Mouse (Mus musculus) c-Kit-positive CD71-positive TER-119-positive erythroid progenitor cells, embryonic 14.5 days (primary cell): ENCODE data around the gene Mcm2.

Experiments used
- DNase-seq: peaks from one replicate; pipeline ENCODE4 v3.0.0-alpha.2; 2013; ENCODE audit warnings: low spot score

Mcm2 gene

DNA sequence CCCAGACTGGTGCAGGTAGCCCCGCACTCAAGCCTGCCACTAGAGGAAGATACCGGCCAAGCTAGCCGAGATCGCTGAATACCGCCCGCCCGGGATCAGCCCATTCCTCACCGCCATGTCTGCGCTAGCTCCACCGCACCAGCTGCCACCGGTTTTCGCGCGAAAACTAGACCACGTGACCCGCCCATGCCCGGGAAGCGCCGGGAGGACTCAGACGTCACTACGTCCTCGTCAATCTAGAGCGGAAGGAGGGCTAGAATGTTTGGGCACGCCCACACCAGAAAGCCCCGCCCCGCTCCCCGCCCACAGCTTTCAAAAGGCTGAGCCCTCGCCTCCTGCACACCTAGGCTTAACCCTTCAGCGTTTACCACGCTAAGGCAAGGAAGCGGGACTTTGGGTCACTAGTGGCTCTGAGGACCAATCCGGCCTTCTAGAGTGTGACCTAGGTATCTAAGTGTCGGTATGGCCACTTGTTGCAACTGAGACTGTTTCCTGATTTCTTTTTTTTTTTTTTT lies at the start of gene Mcm2:
TSS of gene Mcm2 (minus strand) at position 247 of the 515 bp plus-strand sequence.
- DNase-seq: peak; percentile 99

DNA sequence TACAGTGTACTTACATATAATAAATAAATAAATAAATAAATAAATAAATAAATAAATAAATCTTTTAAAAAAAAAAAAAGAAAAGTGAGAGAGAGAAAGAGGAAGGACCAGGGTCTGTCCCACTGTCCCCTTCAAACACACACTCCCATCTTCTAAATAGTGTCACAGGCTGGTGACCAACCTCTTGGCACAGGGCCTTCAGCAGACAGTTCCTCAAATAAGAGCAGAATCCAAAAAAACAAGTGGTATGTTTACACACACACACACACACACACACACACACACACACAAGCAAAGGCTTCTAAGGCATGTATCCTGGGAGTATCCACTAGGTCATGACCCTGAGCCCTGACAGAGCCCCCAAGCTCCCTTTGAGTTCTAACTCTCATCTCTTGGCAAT lies 49.2 kb upstream of the Mcm2 start:
- DNase-seq: no peak

- no peak for DNase-seq
Observed at GRCm38 (mm10) chr6:88946442-88946841, 47.9 kb upstream of the Mcm2 start.

GRCm38 (mm10) chr6:88943666-88944065 lies 45.1 kb upstream of the Mcm2 start:
- DNase-seq: no peak

DNA sequence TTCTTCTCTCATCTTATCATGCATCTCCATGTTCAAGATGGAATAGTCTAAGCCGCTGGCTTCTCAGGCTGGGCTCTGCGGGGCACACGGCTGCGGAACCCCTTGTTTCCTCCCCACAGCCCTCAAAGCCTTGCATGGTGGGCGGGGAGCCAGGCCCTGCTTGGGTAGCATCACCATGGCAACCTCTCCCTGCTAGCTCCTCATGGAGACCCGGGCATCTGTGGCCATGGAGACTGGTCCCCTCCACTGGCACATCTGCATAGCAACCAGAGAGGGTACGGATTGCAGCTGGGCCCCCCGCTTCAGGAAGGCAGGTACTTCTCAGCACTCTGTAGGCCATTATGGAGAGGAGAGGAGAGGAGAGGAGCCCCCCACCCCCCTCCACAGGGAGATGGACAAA lies 44.0 kb upstream of the Mcm2 start:
- DNase-seq: no peak

- no peak for DNase-seq
Observed at GRCm38 (mm10) chr6:88941628-88942027, 43.0 kb upstream of the Mcm2 start.

GRCm38 (mm10) chr6:88940090-88940916 lies 41.7 kb upstream of the Mcm2 start:
- DNase-seq: no peak

DNA sequence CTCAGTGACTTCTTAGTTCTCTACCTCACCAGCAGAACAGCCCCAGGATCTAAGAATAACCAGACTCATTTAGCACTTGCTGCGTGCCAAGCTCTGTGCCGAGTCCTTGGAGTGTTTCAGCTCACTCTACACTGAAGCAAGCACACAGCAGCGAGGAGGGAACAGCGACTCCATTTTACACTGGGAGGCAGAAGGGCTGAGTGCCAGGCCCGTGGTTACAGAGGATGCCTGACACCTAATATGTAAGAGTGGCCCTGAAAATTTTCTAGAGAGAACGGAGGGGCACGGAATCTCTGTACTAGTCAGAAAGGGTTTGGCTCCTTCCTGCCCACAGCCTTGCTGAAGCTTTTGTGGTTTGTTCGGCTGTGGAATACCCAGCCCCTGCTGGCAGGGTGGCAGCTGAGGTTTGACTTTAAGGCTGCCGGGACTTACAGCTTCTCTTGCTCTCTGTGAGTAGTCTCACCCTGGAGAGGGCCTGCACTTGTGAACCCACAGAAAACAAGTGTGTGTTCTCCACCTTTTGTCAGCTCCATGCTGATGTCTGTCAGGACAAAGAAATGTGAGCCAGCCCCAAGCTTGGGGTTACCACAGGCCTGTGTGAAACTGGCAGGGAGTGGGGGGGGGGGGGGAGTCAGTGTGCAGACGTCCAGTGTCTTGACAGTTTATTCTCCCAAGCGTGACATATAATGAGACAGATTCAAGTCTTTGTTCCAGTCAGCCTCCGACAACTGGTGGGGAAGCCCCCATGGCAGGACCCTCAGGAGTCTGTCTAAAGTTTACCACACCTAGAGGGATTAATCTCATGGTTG lies 40.9 kb upstream of the Mcm2 start:
- no peak for DNase-seq

DNA sequence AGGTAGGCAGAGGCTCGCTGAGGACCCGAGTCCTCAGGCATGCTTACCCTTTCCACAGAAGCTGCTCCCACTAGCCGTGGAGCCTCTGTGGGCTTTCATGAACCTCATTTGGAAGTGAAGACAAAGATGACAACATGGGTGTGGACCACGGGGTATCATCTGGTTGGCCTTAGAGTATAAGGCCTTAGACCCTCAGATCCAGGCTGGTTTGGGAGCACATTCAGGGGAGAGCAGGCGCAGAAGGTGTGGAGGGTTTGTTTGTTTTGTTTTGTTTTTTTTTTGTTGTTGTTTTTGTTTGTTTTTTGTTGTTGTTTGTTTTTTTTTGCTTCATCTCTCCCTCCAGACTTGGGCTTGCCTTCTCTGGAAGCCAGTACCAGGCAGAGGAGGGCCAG lies 40.1 kb upstream of the Mcm2 start:
- DNase-seq: no peak

GRCm38 (mm10) chr6:88937971-88938663 lies 39.5 kb upstream of the Mcm2 start:
- DNase-seq: no peak

GRCm38 (mm10) chr6:88937214-88937549 lies 38.6 kb upstream of the Mcm2 start:
- DNase-seq: no peak

DNA sequence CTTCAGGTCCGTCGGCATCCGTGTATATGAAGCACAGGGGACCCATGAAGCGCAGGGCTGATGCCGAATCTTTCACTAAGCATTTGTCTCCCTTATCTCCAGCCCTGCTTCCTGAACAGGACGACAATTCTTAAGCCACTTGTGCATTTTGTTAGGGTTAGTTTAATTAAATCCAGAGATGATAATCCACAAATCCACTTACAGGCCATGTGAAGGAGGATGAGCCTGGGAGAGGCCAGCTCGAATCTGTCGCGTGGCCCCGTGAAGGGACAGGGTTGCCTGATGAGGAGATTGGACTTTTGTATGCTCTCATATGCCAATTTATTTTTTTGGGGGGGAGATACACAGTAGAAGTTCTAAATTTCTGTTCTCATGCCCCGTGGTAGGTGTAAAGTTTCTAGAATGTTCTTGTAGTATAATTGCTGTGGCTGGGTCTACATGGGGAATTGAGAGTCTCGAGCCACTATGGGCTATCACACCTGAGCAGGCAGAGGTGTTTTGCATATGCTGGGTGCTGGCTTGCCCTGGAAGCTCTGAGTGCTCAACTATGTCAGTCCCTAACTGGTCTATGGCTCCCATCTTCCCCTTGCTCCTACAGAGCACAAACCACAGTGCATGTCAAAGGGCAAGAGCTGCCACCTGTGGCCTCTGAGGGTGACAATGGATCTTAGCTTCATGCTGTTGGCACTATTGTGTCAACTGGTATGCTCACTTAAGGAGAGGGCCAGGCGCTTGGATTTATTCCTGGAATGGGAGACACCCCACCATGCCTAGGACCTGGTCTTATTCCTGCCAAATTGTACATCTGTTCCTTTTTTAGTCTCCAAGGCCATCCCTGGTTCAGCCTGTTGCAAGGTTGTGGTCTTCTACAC lies 38.0 kb upstream of the Mcm2 start:
- DNase-seq: no peak

DNA sequence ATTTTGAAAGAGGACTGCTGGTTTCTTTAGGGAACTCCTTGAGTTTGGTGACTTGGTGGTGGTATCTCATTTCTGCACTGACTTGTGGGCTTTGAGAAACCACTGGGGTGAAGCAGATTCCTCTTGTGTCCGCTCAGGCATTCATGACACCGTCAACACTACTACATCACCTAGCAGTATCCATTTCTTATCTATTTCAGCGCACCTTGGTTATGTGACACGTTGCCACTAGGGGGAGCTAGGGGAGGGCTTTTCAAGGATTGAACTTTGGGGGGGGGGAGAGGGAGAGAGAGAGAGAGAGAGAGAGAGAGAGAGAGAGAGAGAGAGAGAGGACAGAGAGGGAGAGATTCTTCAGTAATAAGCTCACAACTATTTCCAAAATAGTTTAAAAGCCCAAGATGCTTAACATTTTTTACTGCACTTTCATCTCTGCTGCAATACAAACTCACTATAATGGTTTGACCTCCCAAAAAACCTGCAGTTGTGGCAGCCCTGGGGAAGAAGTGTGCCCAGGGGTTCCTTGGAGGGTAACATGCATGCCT lies 37.2 kb upstream of the Mcm2 start:
- peak; percentile 46 for DNase-seq

- DNase-seq: no peak
Observed at GRCm38 (mm10) chr6:88934816-88935215, 36.2 kb upstream of the Mcm2 start.

DNA sequence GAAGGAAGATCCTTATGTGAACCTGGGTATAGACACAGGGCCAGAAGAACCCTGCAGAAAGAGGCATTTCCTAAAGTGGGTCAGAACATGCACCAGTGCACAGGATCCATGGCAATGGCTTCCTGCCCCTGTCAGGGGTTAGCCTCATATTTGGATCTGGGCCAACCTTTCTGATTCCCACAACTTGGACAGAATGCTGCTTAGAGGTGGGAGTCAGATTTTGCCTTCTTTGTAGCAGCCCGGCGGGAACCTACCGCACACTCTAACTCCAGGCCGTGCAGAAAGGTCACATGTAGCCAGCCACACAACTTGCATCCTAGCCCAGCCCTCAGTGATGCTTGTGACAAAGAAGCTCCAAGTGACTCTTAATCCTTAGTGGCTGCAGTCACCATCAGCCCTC lies 35.6 kb upstream of the Mcm2 start:
- no peak for DNase-seq

GRCm38 (mm10) chr6:88931449-88931848 lies 32.9 kb upstream of the Mcm2 start:
- no peak for DNase-seq

DNA sequence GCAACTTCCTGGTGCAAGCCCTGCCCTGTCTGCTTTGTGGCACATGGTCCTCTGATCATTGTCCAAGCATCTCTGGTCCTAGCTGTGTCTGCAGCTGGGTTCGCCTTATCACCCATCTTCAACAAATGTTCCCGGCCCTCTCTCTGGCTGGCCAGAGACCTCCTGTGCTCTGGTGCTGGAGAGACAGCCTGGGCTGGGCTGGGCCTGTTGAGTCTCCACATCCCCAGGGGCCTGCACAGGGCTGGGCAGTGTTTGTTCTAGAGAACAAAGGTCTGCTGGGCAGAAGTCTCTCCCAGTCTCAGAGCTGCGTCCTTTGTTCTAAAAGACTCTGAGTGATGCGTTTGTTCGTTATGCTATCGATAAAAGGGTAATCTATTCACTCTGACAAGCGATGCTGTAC lies 31.5 kb upstream of the Mcm2 start:
- no peak for DNase-seq

GRCm38 (mm10) chr6:88929451-88929850 lies 30.9 kb upstream of the Mcm2 start:
- no peak for DNase-seq

DNA sequence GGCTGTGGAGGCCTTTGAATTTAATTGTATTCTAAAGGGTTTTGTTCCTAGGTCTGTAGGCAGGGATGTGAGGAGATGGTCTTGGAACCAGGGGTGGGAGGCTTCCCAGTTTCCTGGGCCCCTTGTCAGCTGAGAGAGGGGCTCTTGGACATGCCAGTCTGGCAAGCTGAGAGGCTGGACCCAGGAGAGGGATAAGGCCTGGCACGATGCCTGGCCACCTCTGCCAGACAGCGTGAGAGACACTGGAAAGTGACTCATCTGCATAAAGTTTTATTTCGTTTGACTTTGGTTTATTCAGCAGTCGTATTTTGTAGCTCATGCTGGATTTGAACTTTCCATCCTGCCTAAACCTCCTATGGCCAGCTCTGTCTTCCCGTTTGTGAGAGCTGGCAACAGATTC lies 30.0 kb upstream of the Mcm2 start:
- no peak for DNase-seq

- no peak for DNase-seq
Observed at GRCm38 (mm10) chr6:88928026-88928425, 29.4 kb upstream of the Mcm2 start.

DNA sequence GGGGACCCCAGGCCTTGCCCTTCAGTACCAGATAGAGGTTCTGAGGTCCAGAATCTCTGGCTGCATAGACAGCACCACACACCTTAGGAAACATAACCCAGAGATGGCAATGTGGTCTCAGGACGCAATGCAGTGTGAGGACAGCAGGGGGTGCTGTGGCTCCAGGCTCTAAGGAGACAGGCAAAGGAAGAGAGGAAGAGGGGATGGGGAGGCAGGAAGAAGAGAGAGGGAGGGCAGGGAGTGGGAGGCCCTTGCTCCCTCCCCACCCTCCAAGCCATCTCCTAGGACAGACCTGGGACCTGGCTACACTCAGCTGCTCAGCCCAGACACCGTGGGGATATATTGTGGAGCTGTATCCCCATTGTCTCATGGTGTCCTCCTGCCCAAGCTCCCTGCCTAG lies 29.0 kb upstream of the Mcm2 start:
- DNase-seq: peak; percentile 53
